Mouse (Mus musculus) spleen, adult 12 weeks (tissue): ENCODE data around the gene Gpr85.
"Not testable (repeated sequence)": the region's sequence is repeated elsewhere in the genome, so short reads cannot be mapped to it uniquely, and the experiment has no call there.

Experiments
- DNase-seq: peaks from one replicate; pipeline ENCODE4 v3.0.0; 2022; ENCODE audit warnings: low spot score

The Gpr85 gene

GRCm38 (mm10) chr6:13839345-13840054 lies at the start of gene Gpr85:
Gene Gpr85, minus strand, starts transcription at chr6:13839942.
- DNase-seq = no peak

- DNase-seq = no peak
Observed at GRCm38 (mm10) chr6:13884877-13885592, 45.3 kb upstream of the Gpr85 start.

- DNase-seq = no peak
Observed at GRCm38 (mm10) chr6:13882919-13883318, 43.2 kb upstream of the Gpr85 start.

- no peak for DNase-seq
Observed at GRCm38 (mm10) chr6:13873959-13874358, 34.2 kb upstream of the Gpr85 start.

DNA sequence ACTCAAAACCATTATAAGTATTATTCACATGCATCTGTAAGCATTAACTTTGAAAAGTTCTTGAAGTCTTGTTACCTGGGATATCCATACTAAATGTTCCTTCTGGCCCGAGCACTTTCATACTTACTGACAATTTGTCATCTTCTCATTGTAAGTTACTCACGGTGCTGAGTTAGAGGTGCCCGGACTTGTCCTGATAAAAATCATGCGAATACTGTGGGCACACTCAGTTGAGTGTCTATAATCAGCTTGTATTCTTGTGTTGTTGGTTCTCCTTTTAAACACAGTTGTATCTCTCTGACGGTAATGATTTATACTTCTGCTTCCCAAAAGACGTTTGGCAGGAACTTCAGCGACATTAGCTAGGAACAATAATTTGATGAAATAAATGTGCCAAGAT lies 32.3 kb upstream of the Gpr85 start:
- DNase-seq = no peak

DNA sequence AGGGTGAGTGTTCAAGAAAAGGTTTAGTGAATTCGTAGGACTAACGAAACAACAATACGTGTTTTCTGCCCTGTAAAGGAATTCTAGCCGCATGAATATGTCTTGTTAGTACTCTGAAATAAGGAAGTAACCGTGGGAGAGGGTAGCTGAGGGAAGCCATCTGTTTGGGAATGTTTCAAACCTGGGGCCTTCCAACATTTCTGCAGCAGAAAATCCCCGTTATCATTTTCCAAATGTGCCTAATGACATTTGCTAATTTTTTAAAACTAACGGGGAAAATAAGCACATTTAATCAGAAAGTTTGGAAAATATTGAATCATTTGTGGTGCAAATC lies 31.9 kb upstream of the Gpr85 start:
- no peak for DNase-seq

DNA sequence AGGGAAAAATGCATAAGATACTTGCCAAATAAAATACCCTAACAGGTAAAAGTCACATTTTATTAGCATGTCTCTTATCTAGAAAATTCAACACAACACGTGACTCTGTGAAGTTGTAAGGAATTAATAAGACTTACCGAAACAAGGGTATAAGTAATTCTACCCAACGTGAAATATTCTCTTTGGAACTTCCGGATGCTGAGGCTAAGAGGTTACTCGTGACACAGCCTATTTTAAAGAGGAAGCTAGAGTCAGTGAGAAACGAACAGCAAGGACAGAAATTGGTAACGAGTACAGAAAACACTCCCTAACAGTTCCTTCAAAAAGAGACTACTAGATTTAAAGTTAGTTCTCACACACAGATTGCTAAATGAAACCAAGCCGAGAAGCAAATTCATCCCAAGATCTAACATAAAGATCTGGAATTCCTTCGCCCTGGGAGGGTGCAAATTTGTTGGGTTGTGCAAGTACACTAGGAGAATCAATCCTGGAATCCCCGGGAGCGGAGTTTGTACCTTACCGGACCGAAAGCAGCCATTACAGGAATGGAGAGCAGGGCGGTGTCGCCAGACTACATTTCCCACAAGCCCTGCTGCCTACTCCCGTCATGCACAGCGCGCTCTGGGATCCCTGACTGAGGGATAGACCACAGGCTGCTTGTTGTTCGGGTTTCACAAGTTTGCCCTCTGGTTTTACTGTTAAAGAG lies 31.3 kb upstream of the Gpr85 start, which contains the start of gene 2610001J05Rik:
Gene 2610001J05Rik (minus strand): TSS at position 600 of the 706 bp plus-strand sequence.
- DNase-seq = peak; percentile 81

DNA sequence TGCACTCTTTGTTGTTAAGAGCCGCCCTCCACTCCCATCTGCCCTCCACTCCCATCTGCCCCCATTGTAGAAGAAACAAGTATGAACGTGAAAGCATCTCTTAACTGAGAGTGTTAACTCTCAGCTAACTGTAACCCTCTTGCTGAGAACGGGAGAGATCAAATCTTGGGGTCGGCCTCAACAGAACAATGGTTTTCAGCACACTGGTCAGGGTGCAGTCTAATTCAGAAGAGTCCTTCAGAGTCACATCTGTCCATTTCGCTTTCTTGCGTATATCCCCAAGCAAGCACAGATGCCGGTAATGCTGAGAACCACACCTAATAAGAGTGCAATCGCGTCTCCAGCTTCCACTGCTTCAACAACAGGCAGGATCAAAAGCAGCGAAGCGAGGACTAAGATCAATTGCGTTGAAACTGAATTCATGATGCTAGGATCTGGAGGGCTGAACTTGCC lies 30.6 kb upstream of the Gpr85 start:
- DNase-seq = no peak

- no peak for DNase-seq
Observed at GRCm38 (mm10) chr6:13860596-13860995, 20.9 kb upstream of the Gpr85 start.

- DNase-seq = no peak
Observed at GRCm38 (mm10) chr6:13859877-13860585, 20.3 kb upstream of the Gpr85 start.

DNA sequence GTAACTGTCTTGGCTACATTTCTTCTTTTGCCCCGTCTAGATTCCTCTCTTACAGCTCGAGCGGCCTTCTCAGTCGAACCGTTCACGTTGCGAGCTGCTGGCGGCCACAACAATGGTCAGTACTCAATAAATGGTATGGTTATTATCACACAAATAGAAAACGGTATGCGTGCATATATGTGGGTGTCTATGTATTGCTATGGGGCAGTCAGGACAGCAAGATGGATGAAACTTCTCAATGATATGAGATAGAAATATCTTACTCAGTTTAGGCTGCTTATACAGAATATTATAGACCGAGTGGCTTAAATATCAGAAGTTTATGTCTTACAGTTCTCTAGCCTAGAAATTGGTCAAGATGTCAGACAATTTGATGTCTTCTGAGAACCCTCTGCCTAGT lies 14.5 kb upstream of the Gpr85 start:
- DNase-seq = no peak

GRCm38 (mm10) chr6:13853244-13853643 lies 13.5 kb upstream of the Gpr85 start:
- no peak for DNase-seq

DNA sequence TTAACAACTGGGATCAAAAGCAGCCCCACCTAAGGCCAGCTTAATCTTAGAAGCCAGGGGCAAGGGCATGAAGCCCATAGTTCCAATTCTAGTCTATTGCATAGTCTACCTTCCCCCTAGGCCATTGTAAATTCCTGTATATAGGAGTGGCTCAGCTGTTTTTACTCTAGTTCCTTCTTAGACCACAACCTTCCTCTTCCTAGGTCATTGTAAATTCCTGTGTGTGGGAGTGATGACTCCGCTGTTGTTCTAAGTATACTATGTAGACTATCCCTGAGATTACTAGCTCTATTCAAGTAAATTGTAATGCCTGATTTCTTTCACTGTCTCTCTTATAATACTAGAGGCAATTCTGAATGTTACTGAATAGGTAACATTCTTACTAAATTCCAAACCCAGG lies 6.3 kb upstream of the Gpr85 start:
- DNase-seq = not testable (repeated sequence)

DNA sequence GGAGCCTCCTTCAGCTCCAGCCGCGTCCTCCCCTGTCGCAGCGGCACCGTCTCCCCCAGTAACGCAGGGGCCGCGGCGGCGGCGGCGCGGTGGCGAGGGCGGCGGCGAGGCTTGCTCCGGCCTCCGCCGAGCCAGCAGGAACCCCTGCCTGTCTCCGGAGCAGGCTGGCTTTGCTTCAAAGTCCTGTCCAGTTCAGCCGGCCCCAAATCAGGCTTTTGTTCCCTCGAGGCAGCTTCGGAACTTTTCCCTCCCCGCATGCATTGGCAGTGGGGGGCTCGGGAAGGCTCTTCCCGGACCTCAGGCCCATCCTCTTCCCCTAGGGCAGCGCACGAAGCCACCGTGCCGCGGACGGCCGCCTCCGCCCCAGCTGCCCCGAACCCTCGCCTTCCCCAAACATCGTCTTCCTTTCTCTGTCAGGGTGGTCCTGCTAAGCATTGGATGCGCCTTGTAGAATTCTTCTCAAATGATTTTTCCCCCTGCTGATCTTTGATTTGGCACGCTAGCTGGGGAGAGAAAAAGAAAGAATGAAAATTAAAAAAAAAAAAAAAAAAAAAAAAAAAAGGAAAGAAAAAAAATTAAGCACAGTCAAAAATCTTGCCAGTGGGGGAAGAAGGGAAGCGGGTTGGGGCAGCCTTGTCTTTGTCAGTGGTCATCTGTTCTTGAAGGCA lies 931 bp downstream of the Gpr85 start:
- DNase-seq = no peak

DNA sequence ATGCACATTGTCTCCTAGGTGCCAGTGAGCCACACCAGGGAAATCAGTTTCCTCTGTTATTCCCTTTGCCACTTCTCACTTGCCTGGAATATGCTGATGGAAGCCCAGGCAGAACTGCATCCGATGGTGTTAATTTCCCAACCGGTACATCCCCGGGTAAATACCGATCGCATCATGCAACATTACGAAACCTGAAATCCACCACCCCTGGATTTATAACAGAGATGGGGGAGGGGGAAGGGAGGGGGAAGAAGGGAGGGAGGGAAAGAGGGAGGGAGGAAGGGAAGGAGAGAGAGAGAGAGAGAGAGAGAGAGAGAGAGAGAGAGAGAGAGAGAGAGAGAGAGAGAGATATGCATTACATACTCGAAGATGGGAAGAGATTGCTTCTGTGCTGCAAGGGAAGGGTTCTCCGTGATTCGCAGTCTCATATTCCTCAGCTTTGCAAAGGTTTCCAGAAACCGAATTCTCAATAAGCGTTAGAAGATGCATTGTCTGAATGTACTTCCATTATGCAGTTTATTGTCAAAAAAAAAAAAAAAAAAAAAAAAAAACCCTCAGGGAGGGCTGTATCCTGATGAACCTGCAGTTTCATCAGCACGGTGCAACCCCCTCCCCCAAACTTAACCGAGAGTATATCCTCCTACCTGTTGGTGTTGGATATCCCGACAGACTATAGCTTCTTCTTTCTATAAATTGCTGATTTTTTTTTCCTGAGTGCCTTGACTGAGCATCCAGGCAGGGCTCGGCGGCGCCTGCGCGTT lies 1.6 kb downstream of the Gpr85 start:
- no peak for DNase-seq

- no peak for DNase-seq
Observed at GRCm38 (mm10) chr6:13836967-13837570, 2.7 kb downstream of the Gpr85 start.

DNA sequence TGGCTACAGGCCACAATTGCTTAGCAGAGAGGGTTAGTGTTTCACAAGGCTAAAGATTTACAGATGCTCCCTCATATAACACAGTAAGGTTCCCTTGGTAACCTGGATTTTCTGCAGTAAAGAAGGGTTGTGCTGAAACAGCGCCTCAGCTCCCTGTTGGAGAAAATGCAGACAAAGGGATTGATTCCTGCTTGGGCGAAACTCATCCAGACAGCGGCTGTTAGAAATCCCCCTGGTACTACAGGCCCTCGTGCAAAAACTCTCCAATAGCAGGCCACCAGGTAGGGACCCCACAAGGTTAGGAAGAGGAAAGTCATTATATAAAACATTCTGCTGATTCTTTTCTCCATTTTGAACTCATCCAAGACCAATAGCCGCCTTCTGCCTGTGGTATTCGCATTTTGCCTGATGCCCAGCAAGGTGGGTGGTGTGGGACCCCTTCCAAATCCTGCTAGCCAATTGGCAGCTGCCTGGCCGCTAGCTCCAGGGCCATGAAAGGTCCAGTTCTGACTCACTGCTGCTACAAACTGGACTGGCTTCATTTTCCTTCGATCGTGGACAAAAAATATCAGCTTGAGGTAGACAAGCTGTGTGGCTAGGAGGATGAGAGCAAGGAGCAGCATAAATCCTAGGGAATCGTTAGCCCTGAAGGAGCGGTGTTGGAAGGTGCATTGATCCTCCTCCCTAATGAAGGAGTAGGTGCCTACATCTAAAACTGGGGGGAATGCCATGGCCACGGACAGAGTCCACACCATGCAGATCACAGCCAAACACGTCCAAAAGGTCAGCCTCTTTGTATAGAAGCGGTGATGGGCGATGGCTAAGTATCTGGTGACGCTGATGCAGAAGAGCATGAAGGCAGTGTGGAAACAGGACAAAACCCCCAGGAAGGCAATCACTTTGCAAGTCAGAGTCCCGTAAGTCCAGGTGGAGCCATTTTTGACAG lies 3.7 kb downstream of the Gpr85 start:
- no peak for DNase-seq

DNA sequence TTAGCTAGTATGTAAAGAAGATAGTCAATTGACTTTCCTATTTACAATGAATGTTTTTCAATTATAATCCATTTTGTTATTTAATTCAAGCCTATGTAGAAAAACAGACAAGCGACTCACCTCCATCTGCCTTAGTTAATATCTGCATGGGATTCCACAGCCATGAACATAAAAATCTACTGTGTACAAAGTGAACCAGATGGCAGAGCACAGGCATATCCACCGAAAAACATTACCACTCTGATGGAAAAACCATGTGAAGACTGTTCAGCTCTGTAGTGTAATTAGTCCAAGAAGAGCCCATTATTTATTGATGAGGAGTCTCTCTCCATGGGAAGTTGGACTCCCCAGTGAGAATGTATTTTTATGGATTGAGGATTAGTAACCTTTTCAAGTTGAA lies 7.0 kb downstream of the Gpr85 start:
- no peak for DNase-seq

GRCm38 (mm10) chr6:13828877-13829276 lies 10.9 kb downstream of the Gpr85 start:
- DNase-seq = no peak
